Mouse (Mus musculus): ENCODE results near the gene Mapk11. TPM values are rescaled to one million over a fixed set of nuclear protein-coding genes. Genes with fewer than 3 reads are reported as not detected.

Mapk11 gene
- polyA plus RNA-seq, 1 experiment, result 2.7 TPM

DNA sequence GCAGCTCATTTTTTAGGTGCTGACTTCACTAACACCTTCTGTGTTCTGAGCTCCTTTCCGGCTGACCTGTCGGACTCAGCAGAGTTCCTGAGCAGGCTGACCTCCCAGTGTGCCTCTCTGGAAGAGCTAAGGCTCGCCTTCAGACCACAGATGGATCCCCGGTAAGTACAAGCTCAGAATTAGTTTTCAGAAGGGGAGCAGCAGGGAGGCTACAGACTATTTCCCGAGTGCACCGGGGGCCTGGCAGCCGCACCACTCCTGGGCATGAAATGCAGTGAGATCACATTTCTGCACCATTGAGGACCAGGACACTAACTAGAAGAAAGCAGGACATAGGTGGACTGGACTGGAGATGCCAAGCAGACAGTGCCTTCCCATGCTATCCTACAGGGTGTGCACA, 50.8 kb downstream of the Mapk11 start:
- Histone ChIP-seq H3K27ac (ENCODE audit: insufficient read depth, low read depth, low read length) (no peak overlapping the region), H3K4me3 (ENCODE audit: insufficient read depth, low read length) (no peak overlapping the region), H3K4me1 (ENCODE audit: control insufficient read depth, insufficient read depth, low read length) (no peaks in the 10 kb centered on the region)
- TF ChIP-seq POLR2A (IDR thresholded peaks at IDR 0.05; ENCODE audit: borderline replicate concordance, low read depth, low read length) (no peak), CTCF (IDR thresholded peaks at IDR 0.05; ENCODE audit: low read depth, low read length) (no peak)

- Histone ChIP-seq H3K4me1 (ENCODE audit: control insufficient read depth, insufficient read depth, low read length) (no peaks in the 10 kb centered on the region), H3K4me3 (ENCODE audit: insufficient read depth, low read length) (no peak overlapping the region), H3K27ac (ENCODE audit: insufficient read depth, low read depth, low read length) (no peak overlapping the region)
- TF ChIP-seq POLR2A (IDR thresholded peaks at IDR 0.05; ENCODE audit: borderline replicate concordance, low read depth, low read length), result no peak
- no peak for TF ChIP-seq CTCF (IDR thresholded peaks at IDR 0.05; ENCODE audit: low read depth, low read length)
These were observed 52.0 kb downstream of the Mapk11 start for GRCm38 (mm10) chr15:89097450-89097849.

Other genes starting within 250 kb of the Mapk11 start
- not detected in 2 replicates for gene Ttll8, start 195.2 kb downstream of the Mapk11 start, polyA plus RNA-seq (2012; ENCODE audit: insufficient read depth, insufficient read length, missing spikeins)
- not detected in 2 replicates for gene Mlc1, start 170.6 kb downstream of the Mapk11 start, polyA plus RNA-seq (2012; ENCODE audit: insufficient read depth, insufficient read length, missing spikeins)
- gene Mov10l1, start 166.7 kb downstream of the Mapk11 start, polyA plus RNA-seq (2012; ENCODE audit: insufficient read depth, insufficient read length, missing spikeins), result not detected in 2 replicates
- not detected in 2 replicates for gene Panx2, start 89.9 kb downstream of the Mapk11 start, polyA plus RNA-seq (2012; ENCODE audit: insufficient read depth, insufficient read length, missing spikeins)
- gene Trabd, start 74.5 kb downstream of the Mapk11 start, polyA plus RNA-seq (2012; ENCODE audit: insufficient read depth, insufficient read length, missing spikeins), result 27.8 and 33.0 TPM in 2 replicates
- gene Selenoo, start 60.5 kb downstream of the Mapk11 start, polyA plus RNA-seq (2012; ENCODE audit: insufficient read depth, insufficient read length, missing spikeins), result 20.7 and 22.9 TPM in 2 replicates
- 10.4 and 15.4 TPM in 2 replicates for gene Tubgcp6, start 26.5 kb downstream of the Mapk11 start, polyA plus RNA-seq (2012; ENCODE audit: insufficient read depth, insufficient read length, missing spikeins)
- 13.3 and 16.3 TPM in 2 replicates for gene Hdac10, start 20.9 kb downstream of the Mapk11 start, polyA plus RNA-seq (2012; ENCODE audit: insufficient read depth, insufficient read length, missing spikeins)
- gene Mapk12, start 8.9 kb downstream of the Mapk11 start, polyA plus RNA-seq (2012; ENCODE audit: insufficient read depth, insufficient read length, missing spikeins), result not detected in 2 replicates
- 432 and 457 TPM in 2 replicates for gene Plxnb2, start 31.2 kb upstream of the Mapk11 start, polyA plus RNA-seq (2012; ENCODE audit: insufficient read depth, insufficient read length, missing spikeins)
- 3.4 and 3.8 TPM in 2 replicates for gene Dennd6b, start 46.9 kb upstream of the Mapk11 start, polyA plus RNA-seq (2012; ENCODE audit: insufficient read depth, insufficient read length, missing spikeins)
- gene Ppp6r2, start 61.9 kb upstream of the Mapk11 start, polyA plus RNA-seq (2012; ENCODE audit: insufficient read depth, insufficient read length, missing spikeins), result 31.6 and 32.7 TPM in 2 replicates
- gene Sbf1, start 165.7 kb upstream of the Mapk11 start, polyA plus RNA-seq (2012; ENCODE audit: insufficient read depth, insufficient read length, missing spikeins), result 71.1 and 79.8 TPM in 2 replicates
- not detected in 2 replicates for gene Adm2, start 173.1 kb upstream of the Mapk11 start, polyA plus RNA-seq (2012; ENCODE audit: insufficient read depth, insufficient read length, missing spikeins)
- not detected in 2 replicates for gene Miox, start 184.8 kb upstream of the Mapk11 start, polyA plus RNA-seq (2012; ENCODE audit: insufficient read depth, insufficient read length, missing spikeins)
- 48.1 and 48.9 TPM in 2 replicates for gene Lmf2, start 206.0 kb upstream of the Mapk11 start, polyA plus RNA-seq (2012; ENCODE audit: insufficient read depth, insufficient read length, missing spikeins)
- gene Ncaph2, start 206.1 kb upstream of the Mapk11 start, polyA plus RNA-seq (2012; ENCODE audit: insufficient read depth, insufficient read length, missing spikeins), result 140 and 142 TPM in 2 replicates
- gene Sco2, start 224.2 kb upstream of the Mapk11 start, polyA plus RNA-seq (2012; ENCODE audit: insufficient read depth, insufficient read length, missing spikeins), result 12.5 and 15.3 TPM in 2 replicates
- gene Tymp, start 227.4 kb upstream of the Mapk11 start, polyA plus RNA-seq (2012; ENCODE audit: insufficient read depth, insufficient read length, missing spikeins), result 0.28 TPM in 1 of 2 replicates, not detected in the other
- not detected in 2 replicates for gene Odf3b, start 229.7 kb upstream of the Mapk11 start, polyA plus RNA-seq (2012; ENCODE audit: insufficient read depth, insufficient read length, missing spikeins)
- gene Klhdc7b, start 235.3 kb upstream of the Mapk11 start, polyA plus RNA-seq (2012; ENCODE audit: insufficient read depth, insufficient read length, missing spikeins), result not detected in 2 replicates

Measured in bone marrow macrophage, adult 2 months (primary cell).